Mouse (Mus musculus): ENCODE data around the gene Elmo2.

Elmo2 gene

DNA sequence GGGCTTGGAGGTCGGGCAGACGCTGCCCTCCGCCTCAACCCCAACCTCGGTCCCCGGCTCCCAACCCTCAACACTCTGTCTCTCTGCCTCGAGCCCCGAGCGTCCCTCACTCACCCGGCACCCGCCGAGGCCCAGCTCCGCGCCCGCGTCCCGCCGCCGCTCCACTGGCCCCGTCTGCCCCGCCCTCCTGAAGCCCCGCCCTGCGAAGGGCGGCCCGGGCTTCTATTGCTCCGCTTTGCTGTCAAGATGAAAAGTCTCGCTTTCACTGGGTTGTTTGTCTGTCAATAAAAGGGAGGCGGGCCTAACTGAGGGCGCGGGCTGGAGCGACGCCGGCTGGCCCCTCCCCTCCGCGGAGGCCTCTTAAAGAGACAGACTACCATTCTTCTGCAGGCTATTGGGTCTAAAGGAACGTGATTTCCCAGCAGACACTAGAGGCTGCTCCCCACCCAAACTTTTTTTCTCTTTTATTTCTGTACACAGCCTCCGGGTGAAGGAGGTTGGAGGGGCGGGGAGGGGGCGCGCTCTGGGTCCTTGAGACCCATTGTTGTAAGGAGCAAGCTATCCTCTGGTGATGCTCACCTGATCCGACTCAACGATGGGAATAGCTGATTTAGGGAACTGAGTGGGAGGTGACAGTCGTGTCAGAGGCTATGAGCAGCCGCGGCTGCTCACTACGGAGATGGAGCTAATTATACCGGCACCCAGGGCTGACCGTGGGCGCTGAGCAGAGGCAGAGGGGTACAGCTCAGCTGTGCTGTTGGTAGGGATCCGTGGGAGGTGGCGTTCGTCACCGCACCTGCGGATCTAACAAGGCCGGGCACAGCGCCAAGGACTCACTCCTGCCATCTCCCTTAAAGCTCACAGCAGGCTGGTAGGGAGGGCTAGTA, at the start of gene Elmo2:
TSS of gene Elmo2 (minus strand) at position 176 of the 887 bp plus-strand sequence.
- DNase-seq = peak; percentile 98 to 99

DNA sequence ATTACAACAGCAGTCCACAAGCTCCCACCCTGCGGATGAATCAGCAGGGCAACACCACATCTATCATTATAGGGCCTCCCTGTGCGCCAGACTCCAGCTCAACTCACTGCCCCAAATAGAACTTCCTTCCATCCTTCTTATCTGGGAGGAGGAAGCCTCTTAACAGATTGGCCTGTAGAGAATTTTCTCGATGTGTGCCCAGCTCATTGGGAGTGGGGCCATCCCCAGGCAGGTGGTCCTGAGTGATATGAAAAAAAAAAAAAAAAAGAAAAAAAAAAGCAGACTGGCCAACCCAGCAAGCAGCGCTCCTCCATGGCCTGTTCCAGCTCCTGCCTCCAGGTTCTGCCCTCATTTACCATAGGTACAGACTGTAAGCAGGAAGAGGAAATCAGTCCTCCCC, 49.7 kb upstream of the Elmo2 start:
- no peak for DNase-seq

DNA sequence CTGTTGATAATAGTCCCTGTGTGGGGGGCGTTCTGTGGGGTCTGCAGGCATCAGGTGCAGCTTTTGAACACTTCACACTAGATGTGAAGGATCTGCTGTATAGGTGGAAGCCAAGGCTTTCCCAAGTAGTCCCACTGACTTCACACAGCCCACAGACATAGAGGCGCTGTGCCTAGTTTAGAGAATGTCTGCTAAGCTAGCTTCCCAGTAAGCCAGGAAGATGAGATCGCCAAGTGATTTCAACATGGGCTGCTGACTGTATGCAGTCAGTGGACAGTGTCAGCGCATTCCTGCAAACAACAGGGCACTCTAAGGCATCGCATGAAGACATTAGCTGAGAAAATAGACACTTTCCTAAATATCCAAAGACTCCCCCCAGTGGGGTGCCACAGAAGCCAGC, 49.2 kb upstream of the Elmo2 start:
- no peak for DNase-seq

DNA sequence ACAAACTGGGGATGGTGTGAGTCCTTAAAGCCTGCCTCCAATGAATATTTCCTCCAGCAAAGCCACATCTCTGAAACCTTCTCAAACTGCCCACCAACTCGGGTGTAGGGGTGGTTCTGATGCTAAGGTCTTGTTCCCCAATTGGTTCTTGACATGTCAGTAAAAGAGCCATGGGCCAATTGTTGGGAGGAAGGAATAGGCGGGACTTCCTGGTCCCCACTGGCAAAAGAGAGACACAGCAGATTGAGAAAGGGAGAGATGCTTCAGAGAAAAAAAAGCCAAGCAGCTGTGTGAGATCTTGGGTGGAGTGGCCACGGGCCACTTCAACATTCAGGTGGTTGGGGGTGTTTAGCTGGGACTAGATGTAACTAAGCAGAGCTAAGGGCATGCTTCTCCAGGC, 44.8 kb upstream of the Elmo2 start:
- peak; percentile 42 to 43 for DNase-seq

DNA sequence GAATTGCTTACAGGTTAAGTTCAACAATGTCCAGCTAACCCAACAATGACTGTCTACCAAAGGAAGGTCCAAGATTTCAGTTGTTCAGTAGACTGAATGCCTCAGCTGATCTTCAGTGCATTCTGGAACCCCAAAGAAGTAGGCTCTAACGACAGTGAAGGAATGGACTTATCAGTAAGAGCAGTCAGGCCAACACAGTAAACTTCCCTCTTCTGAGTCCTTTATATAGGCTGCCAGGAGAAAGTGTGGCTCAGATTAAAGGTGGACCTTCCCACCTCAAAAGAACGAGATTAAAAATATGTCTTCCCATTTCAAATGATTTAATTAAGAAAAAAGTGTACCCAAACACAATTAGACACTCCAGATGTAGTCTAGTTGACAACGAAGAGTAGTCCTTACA, 44.1 kb upstream of the Elmo2 start:
- DNase-seq = no peak

DNA sequence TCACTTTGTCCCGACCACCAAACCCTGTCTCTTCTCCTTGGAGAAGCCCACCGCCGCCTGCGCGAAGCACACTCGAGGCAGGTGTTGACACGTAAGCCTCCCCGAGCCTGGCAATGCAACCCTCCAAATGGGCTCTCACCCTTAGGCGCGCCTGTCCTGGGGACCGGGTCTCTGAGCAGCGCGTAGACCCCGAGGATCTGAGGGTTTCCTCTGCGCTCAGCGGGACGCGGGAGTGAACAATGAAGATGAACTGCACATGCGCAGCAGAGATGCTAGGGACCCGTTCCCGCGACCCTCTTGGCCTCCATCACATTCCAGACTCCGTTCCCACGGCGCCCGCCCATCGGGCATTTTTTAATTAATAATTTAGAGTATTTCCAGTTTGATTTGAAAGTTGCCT, 42.2 kb upstream of the Elmo2 start, which contains the start of gene Zfp663:
TSS of gene Zfp663 (minus strand) at position 234 of the 400 bp plus-strand sequence.
- no peak for DNase-seq

DNA sequence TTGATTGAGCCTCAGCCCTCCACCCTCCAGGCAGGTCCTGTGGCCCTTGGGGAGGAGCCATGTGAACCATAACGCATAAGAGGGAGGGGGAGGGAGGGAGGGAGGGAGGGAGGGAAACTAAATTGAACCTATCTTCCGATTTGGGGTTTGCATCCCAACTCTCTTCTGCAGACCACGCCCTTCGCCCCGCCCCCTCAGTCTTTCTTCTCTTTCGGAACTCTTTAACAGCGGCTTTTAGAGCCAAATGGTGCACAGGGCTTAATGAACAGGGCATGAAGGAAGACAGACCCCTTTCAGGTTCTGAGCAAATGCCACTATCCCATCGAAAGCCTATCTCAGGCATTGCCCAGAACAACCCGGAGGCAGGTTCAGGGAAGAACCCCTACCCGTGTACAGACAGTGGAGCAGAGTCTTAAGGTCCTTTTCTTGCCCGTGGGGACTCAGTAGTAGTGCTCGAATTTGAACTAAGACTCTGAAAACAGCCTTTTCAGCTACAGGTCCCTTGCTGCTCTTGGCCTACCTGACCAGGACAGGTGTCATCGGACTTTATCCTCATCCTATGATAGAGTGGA, 41.7 kb upstream of the Elmo2 start:
- DNase-seq = no peak

DNA sequence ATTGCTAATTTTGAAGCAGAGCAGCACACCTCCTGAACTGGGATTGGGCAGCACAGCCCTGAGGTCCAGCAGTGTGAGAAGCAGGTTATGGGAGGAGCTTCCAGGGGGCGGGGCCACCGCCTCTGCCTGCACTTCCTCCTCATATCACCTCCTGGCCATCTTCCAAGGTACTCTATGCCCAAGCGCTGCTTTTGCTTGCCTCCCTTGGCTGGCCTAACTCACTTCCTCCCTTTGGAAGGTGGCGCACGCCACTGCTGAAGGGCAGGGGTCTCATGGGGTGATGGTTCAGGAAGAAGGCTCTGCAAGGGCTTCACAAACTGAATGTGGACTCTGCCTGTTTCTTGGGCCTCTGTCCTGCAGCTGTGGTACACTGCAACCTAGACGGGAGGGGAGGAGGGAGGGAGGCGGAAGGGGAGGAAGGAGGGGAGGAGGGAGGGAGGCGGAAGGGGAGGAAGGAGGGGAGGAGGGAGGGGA, 40.8 kb upstream of the Elmo2 start:
- DNase-seq = no peak

DNA sequence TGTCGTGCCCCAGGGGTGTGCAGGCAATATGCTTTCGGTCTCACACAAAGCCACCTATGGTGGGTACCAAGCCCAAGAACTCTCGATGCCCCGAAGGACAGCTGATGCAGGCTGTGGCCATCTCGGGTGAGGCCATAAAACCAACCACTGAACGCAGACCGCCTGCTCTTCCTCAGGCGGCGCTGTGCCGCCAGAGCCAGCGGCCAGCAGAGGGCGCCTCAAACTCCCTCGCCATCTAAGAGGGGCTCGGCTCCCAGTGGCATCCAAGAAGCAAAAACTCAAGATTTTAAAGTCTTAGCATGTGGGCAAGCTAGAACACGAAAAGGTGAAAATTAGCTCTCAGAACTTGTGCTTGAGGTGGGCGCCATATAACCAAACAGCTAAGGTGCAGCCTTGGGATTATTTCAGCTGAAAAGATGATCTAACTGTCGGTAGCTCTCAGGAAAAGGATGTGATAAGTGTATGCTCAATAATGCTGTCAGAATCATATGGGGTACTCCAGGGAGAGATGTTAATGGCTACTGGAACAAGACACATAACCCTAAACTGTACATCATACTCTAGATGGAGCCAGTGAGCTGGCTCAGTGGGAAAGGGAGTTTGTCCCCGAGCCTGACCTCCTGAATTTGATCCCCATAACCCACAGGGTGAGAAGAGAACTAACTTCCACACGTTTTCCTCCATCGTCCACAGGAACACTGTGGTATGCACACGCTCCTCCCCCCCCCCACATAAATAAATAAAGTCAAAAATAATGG, 38.2 kb upstream of the Elmo2 start:
- peak; percentile 85 to 89 for DNase-seq

DNA sequence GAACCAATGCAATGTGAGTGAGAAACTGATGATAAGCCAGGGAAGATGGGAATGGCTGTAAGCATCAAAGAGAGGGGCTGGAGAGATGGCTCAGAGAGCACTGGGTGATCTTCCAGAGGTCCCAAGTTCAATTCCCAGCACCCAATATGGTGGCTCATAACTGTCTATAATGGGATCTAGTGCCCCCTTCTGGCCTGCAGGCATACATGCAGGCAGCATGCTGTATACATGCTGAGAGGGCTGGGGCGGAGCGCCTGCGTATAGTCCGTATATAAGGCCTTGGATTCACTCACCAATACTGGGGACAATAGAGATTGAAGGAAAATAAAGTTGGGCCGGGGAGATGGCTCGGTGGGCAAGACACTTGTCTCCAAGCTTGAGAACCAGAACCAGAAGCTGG, 37.0 kb upstream of the Elmo2 start:
- DNase-seq = no peak

DNA sequence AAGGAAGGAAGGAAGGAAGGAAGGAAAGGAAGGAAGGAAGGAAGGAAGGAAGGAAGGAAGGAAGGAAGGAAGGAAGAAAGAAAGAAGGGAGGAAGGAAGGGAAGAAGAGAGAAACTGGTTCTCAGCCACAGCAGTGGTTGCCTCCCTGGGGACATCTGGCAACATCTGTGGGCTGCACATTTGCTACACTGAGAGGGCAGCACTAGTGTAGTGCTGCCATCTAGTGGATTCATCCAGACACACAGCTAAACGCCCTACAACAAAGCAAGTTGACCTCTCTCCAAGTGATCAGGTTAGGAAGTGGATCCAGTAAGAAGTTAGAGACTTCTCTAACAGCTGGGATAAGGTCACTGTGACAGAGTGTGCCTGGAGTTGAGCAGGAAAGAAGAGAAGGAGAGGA, 34.6 kb upstream of the Elmo2 start:
- DNase-seq = peak; percentile 57 to 68

DNA sequence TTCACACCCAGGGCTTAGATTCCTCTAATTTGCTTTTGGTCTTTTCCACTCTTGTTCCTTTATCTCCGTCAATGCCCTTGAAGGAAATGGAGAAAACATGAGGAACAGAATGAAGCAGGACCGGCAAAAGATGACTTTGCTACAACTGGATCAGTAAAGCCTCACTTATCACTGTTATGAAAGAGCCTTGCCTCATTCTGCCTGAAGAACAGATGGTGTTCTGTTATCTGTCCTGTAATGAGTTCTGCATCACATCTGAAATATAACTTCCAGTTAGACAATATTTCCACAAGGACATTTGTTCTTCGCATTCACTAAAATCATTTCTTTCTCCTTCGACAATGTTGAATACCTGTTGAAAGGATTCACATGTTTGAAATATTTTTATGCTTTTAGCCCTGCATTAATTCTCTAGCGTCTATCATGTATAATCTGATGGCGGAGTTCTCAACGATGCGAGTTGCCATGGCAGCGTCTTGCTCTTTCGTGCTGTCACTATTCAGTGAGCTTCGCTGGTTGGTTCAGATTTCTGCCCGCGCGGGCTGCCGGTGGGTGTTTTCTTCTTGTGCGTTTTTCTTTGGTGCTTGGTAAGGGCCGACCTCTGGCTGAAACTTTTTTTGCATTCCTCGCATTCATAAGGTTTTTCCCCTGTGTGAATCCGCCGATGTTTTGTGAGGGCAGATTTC, 25.7 kb upstream of the Elmo2 start:
- DNase-seq = no peak

DNA sequence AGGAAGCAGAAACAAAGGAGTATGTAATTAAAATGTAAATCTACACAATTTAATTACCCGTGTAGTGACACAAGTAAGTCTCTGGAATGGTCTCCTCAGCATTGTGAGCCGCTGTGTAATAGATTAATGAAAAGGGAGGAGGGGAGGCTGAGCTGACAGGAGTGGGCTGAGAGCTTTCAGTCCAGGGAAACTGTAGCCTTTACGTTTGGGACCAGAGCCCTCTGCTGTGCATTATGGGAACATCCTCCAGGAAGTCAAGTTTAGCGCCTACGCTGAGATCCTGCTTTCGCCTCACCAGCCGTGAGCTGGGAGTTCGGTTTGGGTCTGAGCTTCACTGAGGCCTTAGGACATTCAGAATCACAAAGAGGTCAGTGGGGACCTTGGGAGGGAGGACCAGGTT, 23.2 kb upstream of the Elmo2 start:
- peak; percentile 74 to 75 for DNase-seq

DNA sequence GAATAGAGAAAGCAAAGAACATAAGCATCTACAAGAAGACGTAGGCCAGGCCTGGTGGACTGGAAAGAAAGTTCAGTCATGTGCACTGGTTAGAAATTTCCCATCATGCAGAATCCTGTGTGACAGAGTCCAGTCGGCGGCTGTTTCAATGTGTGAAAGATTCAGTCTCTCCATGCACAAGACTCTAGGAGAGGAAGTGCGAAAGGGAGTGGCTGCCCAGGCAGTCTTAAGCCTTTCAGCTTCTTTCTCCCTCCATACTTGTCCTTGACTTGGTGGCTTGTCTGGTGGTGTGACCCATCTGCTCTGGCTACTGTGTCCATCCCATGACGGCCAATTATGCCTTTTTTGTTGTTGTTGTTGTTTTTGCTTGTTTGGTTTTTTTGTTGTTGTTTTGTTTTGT, 19.9 kb upstream of the Elmo2 start:
- no peak for DNase-seq

DNA sequence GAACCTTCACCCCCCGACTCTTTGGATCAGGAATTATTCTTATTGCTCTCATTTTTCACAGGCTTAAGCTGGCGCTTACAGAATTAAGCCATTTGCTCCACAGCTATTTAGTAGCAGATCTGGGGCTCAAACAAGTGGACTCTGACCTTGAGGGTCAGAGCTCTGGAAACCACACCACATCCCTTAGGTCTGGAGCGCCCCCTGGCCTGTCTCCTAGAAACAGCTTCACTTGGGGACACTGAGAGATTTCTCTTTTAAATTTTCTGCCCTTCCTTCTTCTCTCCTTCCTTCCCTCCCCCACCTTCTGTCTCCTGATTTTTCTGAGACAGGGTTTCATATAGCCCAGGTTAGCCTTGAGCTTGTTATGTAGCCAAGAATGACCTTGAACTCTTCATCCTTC, 10.9 kb upstream of the Elmo2 start:
- peak; percentile 80 to 83 for DNase-seq

DNA sequence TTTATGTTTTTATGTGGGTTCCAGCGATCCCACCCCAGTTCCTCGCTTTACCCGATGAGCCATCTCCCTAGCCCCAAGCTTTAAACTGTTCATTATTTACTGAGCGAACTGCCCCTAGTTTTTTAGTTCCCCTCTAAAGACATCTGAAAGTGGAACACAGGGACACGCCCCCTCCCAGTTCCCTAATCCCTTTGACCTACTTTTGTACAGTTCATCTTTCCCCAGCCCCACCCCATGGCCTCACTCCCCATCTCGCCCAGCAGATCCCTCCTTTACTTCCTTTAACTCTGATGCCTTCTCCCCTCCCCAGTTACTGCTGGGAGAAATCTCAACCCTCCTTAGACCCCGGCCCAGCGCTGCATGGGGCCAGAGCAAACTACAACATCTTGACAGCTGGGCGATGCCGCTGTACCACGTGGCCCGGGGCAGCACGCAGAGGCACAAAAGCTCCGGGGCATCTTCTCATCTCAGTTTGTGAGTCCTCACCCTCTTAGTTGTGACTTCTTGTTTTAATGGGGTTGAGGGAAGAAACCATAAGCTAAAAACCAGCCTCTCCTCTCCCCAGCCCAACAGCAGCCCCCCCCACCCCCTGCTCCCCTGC, 6.4 kb upstream of the Elmo2 start:
- DNase-seq = no peak

DNA sequence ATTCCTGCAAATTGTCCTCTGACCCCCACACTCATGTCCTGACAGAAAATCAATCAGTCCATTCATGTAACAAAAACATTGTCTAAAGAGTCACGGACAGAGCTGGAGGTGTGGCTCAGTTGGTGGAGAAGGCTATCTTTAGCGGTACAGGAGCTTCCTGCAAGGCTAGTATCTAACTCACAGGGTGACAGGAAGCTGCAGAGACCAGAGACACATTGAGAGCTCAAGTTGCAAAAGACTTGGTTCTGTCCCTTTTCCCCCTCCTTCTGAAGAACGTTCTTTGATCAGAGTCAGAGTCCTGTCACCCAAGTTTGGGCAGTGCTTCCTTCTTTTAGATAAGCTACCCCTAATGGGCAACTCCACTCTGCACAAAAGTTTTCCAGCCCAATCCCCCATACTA, 3.4 kb upstream of the Elmo2 start:
- no peak for DNase-seq

DNA sequence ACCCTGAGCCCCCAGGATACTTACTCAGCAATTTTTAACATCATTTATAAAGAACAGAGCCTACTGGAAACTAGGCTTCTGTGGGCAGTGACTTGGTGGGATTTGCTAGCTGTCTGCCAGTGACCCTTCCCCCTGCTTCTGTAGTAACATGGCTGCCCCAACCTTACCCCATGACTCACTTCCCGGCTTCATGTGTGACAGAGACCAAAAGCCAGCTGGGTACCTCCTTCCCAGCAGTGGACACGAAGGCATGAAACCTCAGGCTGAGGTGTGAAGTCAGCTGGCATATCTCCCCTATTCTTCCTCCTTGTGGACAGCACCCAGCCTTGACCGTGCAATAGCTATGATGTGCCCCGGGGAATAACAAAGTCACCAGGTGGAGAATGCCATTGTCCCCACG, 2.5 kb upstream of the Elmo2 start:
- no peak for DNase-seq

DNA sequence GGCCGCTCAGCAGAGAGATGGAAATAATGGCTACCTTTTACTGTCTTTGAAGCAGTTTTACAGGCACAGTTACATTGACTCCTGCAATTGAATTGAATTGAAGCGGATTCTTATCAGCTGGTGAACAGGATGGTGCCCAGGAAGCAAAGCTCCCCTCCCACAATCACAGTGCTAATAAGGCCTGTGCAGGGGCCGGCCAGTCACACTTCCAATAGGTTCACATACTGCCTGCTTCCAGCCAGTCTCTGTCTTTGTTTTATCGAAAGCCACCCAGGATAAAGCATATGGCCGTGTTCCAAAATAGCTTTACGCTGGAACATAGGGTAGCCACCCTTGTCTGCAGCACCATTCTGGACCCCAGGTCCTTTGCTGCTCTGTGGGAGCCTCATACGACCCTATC, 1.1 kb upstream of the Elmo2 start:
- DNase-seq = no peak

DNA sequence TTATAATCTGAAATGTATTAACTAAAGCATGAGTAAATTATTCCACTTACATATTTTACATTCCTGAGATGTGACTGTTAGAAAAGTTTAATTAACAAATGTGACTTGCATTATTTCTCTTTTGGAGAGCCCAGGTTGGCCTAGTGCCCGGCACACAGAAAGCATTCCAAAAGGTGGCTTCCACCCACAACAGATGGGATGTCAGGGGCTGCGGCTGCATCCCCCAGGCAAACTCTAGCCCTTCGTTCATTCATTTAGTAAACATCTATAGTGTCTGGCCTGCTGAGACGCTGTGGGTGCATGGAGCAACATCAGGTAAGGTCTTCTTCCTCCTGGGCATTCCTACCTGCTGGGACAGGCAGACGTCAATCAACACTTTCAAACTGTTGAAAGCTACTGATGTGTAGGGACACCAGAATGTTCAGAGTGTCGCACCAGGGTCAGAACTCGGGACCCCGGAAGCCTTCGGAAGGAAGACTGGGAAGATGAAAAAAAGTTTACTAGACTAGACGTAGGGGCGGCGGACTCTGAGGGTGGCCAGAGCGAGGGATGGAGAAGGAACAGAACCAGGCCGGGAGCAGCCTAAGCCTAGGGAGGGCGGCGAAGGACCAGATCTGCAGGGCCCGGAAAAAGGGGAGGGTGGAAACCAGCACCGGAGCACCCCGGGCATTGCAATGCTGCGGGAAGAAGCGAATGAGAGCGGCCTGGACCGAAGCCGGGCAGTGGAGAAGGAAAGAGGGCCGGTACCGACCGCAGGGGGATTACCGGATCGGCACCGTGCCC, 567 bp downstream of the Elmo2 start:
- peak; percentile 76 to 77 for DNase-seq

DNA sequence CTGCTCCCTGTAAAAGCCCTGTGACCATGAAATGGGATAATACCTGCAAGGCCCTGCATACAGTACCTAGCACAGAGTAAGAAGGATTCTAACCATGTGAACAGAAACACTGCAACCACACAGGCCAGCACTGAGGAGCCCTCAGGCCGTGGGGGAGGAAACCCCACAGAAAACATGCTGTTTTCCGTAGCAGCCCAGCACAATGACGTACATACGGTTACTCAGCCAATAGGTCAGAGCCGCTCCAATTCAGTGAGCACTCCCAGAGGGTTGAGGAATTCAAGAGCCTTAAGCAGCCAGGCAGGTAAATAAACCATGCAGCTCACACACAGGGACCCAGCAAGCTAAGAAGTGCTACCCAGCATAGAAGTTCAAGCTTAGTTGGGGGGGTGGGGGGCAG, 2.4 kb downstream of the Elmo2 start:
- DNase-seq = peak in 1 of 2 experiments; percentile 56

DNA sequence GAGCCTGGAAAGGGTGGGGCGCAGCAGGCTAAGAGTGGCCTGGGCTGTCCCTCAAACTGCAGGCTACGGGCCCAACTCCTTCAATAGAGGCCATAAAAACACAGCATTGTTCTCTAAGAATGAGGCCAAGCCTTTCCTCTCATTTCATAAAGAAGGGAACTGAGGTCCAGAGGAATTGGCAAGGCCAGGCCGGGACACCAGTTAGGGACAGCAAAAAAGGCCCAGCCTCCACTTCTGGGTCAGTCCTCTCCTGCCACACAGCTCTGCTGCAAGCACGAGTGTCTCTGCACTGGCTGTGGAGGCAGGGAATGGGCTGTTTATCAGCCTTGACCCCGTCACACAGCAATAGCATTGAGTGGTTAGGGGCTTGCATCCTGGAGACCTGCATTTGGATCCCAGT, 2.8 kb downstream of the Elmo2 start:
- DNase-seq = peak in 1 of 2 experiments; percentile 35

Data from cerebellum, postnatal 14 days (tissue).